Mouse (Mus musculus) splenic B cell, adult 2 months (primary cell): ENCODE results near the gene Rasgrf2.
A peak's percentile ranks its signal among the peaks of the same experiment; 100 is the strongest.

ENCODE experiments used
- DNase-seq: peaks from one replicate; pipeline ENCODE4 v3.0.0-alpha.2; 2011; ENCODE audit warnings: low read depth, low spot score
- H3K27me3 ChIP-seq: 2 replicates; pipeline ENCODE4 v1.6.1; 2012; ENCODE audit warnings: mild to moderate bottlenecking, low read length, moderate library complexity, mixed read lengths; ENCODE audit not compliant: control insufficient read depth, poor library complexity, insufficient read depth, severe bottlenecking
- H3K36me3 ChIP-seq: 2 replicates; pipeline ENCODE4 v1.6.1; 2012; ENCODE audit warnings: mild to moderate bottlenecking, low read length, moderate library complexity, mixed read lengths; ENCODE audit not compliant: control insufficient read depth, poor library complexity, insufficient read depth, severe bottlenecking

Gene Rasgrf2

DNA sequence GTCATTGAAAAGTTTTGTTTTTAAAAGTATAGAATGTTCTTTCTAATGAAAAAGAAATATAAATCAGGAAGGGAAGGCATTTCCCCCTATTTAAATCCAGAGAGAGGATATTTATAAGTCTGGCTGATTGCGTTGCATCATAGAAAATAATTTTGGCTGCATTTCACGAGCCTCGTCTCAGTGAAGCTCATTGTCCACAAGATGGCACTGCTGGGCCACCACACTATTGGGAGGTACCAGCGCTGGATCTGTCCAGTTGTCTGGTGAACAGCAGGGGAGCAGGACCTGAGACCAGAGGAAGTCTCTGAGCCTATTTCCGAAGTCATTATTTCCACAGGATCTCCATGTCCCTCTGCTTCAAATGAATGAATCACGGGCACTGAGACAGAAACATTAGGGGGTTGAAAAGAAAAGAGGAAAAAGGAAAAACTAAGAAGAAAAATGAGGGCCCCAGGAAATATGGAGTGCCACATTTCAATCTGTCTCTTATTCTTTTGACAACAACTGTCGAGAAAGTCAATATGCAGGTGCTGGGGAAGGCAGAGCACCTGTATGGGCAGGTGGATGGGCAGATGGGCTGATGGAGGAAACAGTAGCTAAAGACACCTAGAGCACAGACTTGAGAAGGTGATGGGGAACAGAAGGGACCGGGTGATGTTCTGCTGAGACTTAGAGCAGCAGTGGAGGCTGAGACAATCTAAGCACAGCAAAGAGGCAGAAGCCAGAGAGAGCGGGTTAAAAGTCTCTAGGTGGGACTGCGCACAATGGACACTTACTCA, 223.1 kb downstream of the Rasgrf2 start:
- Histone ChIP-seq H3K36me3 (no peaks in the 10 kb centered on the region), H3K27me3 (no peaks in the 10 kb centered on the region)
- DNase-seq, result peak; percentile 76

GRCm38 (mm10) chr13:91906338-91906737, 225.1 kb downstream of the Rasgrf2 start:
- Histone ChIP-seq H3K36me3 (no peaks in the 10 kb centered on the region), H3K27me3 (no peaks in the 10 kb centered on the region)
- no peak for DNase-seq

GRCm38 (mm10) chr13:91896476-91896875, 235.0 kb downstream of the Rasgrf2 start:
- no peak for DNase-seq
- Histone ChIP-seq H3K27me3 (no peaks in the 10 kb centered on the region; the same call in 1 of the 2 replicates), H3K36me3 (no peaks in the 10 kb centered on the region)

- no peaks in the 10 kb centered on the region; the same call in 1 of the 2 replicates for H3K27me3 ChIP-seq
- no peaks in the 10 kb centered on the region for H3K36me3 ChIP-seq
- peak; percentile 44 for DNase-seq
Measured at GRCm38 (mm10) chr13:91893132-91893531, 238.3 kb downstream of the Rasgrf2 start.

DNA sequence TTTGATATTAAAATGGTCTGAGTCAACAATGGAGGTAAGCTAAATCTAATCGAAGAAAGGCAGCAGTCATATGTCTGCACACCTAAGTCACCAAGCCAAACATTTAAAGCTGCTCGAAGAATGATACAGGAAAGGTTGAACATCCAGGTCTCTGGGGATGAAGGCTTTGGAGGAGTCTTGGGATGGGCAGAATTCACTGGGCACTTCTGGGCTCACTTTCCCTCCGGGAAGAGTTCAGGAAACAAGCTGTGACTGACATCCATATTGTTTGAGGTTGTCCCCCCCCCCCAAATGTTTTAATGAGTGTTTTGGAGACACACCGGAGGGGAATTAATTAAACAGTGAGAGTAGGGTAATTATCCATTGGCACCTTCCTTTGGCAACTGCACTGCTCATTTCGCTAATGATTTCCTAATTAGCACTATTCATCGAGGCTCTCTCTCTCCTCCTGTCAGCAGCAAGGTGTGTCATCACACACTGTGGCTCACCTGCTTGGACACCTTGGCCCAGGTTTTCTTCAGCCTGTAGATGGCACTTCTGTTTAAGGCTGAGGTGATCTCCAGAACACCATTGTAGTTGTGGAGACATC, 241.3 kb downstream of the Rasgrf2 start:
- H3K27me3 ChIP-seq, result no peaks in the 10 kb centered on the region; the same call in 1 of the 2 replicates
- DNase-seq, result no peak
- no peaks in the 10 kb centered on the region for H3K36me3 ChIP-seq

GRCm38 (mm10) chr13:91884714-91885386, 246.6 kb downstream of the Rasgrf2 start:
- H3K36me3 ChIP-seq, result no peaks in the 10 kb centered on the region
- H3K27me3 ChIP-seq, result no peaks in the 10 kb centered on the region
- DNase-seq, result no peak

DNA sequence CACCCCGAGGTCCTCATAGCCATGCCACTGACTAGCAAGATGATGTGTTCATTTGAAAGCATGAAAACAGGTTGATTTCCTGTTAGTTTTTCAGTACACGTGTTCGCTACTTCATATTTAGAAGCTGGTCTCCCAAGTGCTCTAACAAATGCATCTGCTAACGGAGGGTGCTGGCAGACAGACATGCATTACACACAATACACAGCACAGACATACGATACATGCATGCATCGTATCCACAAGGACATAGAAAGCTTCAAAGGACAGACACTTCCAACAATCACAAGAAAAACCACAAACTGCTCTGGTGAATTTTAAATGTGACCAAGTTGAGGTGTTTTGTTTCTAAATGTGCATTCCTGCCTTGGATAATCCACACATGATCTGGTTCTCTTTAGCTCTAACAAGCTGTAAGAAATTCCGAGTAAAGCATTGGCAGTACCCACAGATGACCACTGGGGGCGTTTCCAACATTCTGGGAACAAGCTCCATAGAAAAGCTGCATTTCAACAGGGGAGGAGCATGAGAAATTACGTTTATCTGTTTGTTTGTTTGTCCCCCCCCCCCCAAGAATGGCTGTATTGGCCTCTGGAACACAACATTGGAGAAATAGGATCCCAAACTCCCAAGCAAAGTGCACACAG, 249.5 kb downstream of the Rasgrf2 start:
- DNase-seq, result peak; percentile 28
- Histone ChIP-seq H3K27me3 (no peaks in the 10 kb centered on the region), H3K36me3 (no peaks in the 10 kb centered on the region)

DNA sequence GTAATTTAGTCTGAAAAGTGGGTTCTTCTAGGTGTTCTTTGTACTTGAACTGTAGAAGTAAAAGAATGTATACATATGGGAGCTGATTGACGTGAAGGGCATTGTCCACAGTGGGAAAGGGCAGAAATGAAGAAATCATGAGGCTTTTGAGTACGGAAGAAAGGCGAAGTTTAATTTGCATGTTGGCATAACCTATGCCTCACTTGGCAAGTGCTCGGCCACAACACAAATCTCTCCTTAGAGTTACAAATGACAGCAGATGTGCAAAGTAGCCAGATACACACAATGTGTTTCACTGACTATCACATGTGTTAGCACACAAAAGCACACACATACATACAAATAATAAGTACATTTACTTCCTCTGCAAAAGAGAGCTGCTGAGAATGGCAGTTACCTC, 251.2 kb downstream of the Rasgrf2 start:
- no peaks in the 10 kb centered on the region for H3K36me3 ChIP-seq
- DNase-seq, result no peak

GRCm38 (mm10) chr13:91877996-91878395, 253.5 kb downstream of the Rasgrf2 start:
- no peak for DNase-seq
- no peaks in the 10 kb centered on the region for H3K36me3 ChIP-seq
- H3K27me3 ChIP-seq, result no peaks in the 10 kb centered on the region

More for the DNA sequence above, 251.2 kb downstream of the Rasgrf2 start:
- H3K27me3 ChIP-seq, result no peaks in the 10 kb centered on the region

- Histone ChIP-seq H3K36me3 (no peaks in the 10 kb centered on the region), H3K27me3 (no peaks in the 10 kb centered on the region)
- DNase-seq, result no peak
Measured at GRCm38 (mm10) chr13:91877350-91877749, 254.1 kb downstream of the Rasgrf2 start.

GRCm38 (mm10) chr13:91876741-91877349, 254.6 kb downstream of the Rasgrf2 start, which contains the start of gene Ckmt2:
Gene Ckmt2 (minus strand): TSS chr13:91876885.
- no peak for DNase-seq
- Histone ChIP-seq H3K36me3 (no peaks in the 10 kb centered on the region), H3K27me3 (no peaks in the 10 kb centered on the region)

DNA sequence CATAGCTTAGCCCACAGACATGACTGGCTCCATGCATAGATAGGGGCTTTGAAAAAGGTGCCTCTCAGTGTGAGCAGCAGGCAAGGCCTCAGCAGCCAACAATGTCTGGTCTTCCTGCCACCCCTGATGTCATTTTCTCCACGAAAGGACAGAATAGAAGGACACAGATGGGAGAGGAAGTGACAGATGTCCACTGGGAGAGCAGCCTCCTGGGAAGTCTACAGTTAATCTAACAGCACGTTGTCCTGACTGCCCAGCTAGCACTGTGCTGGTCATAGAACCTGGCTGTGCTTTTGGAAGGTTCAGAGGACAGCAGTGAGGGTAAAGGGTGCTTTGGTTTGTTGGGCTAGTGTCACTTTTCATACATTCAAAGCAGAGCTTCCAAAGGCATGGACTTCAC, 255.9 kb downstream of the Rasgrf2 start:
- no peaks in the 10 kb centered on the region for H3K27me3 ChIP-seq
- no peaks in the 10 kb centered on the region for H3K36me3 ChIP-seq
- DNase-seq, result no peak

DNA sequence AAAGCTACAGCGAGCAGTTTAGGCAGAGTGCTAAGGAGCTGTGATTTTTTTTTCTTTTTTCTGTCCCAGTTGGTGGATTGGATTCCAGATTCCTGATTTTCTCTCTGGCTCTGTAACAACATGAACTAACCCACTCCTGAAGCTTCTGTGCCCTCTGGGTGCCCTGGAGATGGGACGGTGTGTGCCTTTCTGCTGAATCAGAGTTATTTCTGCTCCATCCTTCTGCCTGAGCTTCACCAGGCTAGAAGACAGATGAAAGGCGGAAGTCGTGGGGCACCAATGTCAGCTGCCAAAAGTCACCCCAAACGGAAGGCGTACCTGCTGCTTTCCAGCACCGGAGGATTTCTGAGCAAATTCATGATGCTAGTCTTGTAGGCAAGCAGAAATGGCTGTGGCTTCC, 256.9 kb downstream of the Rasgrf2 start:
- no peak for DNase-seq
- no peaks in the 10 kb centered on the region for H3K27me3 ChIP-seq
- no peaks in the 10 kb centered on the region for H3K36me3 ChIP-seq

- Histone ChIP-seq H3K36me3 (no peaks in the 10 kb centered on the region), H3K27me3 (no peaks in the 10 kb centered on the region)
- no peak for DNase-seq
Measured at GRCm38 (mm10) chr13:91873734-91874329, 257.6 kb downstream of the Rasgrf2 start.
